Comparison of ENCODE assay signal across 24 mouse cellular contexts in genomic region chr3:123143412-123143811, GRCm38 (mm10).
DNase-seq lines count a peak whose midpoint lies in the region; ATAC-seq lines count a peak whose summit lies in the region.
"Had no signal": no experiment of that assay in that cellular context is flagged by ENCODE, and none has a peak within 500 bp of the region (broad histone marks: within the 10 kb centered on the region; RNA-seq: fewer than 3 reads in every experiment).

No protein-coding gene starts in this region.

- no peak overlapping the region for H3K4me3 ChIP-seq in heart, embryonic 13.5 days
- no peak overlapping the region for H3K4me3 ChIP-seq in heart, embryonic 11.5 days (ENCODE audit: low read depth, low read length)
- H3K4me3 ChIP-seq in stomach, embryonic 16.5 days (replicated peaks; ENCODE audit: low read length), result no peak overlapping the region
- H3K4me3 ChIP-seq: embryonic facial prominence, embryonic 13.5 days; kidney, embryonic 15.5 days; midbrain, embryonic 10.5 days; neural tube, embryonic 13.5 days; stomach, embryonic 15.5 days had no signal

- intact Hi-C loops in gastrocnemius, postnatal 14 days (cut with DNase I; ENCODE audit: low total_unique reads), result no loop called here
- intact Hi-C loops in left cerebral cortex, postnatal 25 days (cut with DNase I), result no loop called here

- peak overlapping the region; percentile 48 for H3K9ac ChIP-seq in heart, embryonic 13.5 days
- no peak overlapping the region; the same call in 1 of the 2 replicates for H3K9ac ChIP-seq in heart, embryonic 11.5 days (ENCODE audit: low read depth, low read length)
- no peak overlapping the region for H3K9ac ChIP-seq in stomach, embryonic 16.5 days (ENCODE audit: low read length)
- H3K9ac ChIP-seq: embryonic facial prominence, embryonic 13.5 days; kidney, embryonic 15.5 days; neural tube, embryonic 13.5 days; stomach, embryonic 15.5 days had no signal

- ATAC-seq in heart, embryonic 13.5 days (ENCODE audit: extremely low read depth, insufficient number of reproducible peaks, low FRiP score, low TSS enrichment), result no peak
- ATAC-seq in heart, embryonic 11.5 days (replicated peaks; ENCODE audit: insufficient number of reproducible peaks, low FRiP score, low TSS enrichment), result no peak
- no peak for ATAC-seq in stomach, embryonic 16.5 days (ENCODE audit: insufficient read depth, low FRiP score)
- ATAC-seq in megakaryocyte-erythroid progenitor cell, adult 5-6 weeks (replicated peaks; ENCODE audit: low FRiP score, low TSS enrichment, poor library complexity, severe bottlenecking), result no peak
- ATAC-seq: forebrain, embryonic 14.5 days; hindbrain, embryonic 16.5 days; intestine, embryonic 16.5 days had no signal

- no peaks in the 10 kb centered on the region for H3K27me3 ChIP-seq in heart, embryonic 13.5 days (replicated peaks)
- H3K27me3 ChIP-seq in heart, embryonic 11.5 days (ENCODE audit: control insufficient read depth, insufficient read depth, low read length), result no peaks in the 10 kb centered on the region
- no peaks in the 10 kb centered on the region for H3K27me3 ChIP-seq in stomach, embryonic 16.5 days (ENCODE audit: control insufficient read depth, insufficient read depth, low read length)
- H3K27me3 ChIP-seq: embryonic facial prominence, embryonic 13.5 days; kidney, embryonic 15.5 days; neural tube, embryonic 13.5 days; stomach, embryonic 15.5 days had no signal

- H3K4me2 ChIP-seq in heart, embryonic 13.5 days, result no peak overlapping the region
- no peak overlapping the region for H3K4me2 ChIP-seq in heart, embryonic 11.5 days
- H3K4me2 ChIP-seq in stomach, embryonic 16.5 days (ENCODE audit: low read depth, low read length), result no peak overlapping the region
- H3K4me2 ChIP-seq: embryonic facial prominence, embryonic 13.5 days; kidney, embryonic 15.5 days; liver, embryonic 11.5 days; neural tube, embryonic 13.5 days; stomach, embryonic 15.5 days had no signal

- DNase-seq in gastrocnemius, adult 18-20 months (ENCODE audit: low spot score), result peak; percentile 75
- DNase-seq in gastrocnemius, postnatal 14 days, result no peak
- peak; percentile 60 for DNase-seq in gastrocnemius, postnatal 25 days
- DNase-seq in left cerebral cortex, postnatal 25 days (ENCODE audit: low spot score in 2 of 2), result no peak
- DNase-seq: adrenal gland, postnatal 14 days; cerebellum, postnatal 10 days; kidney, postnatal 4 days; layer of hippocampus, adult 9-11 months; lung, adult 2 months; right cerebral cortex, postnatal 25 days had no signal

- WGBS in heart, embryonic 13.5 days, result 47% methylated on average over 6 of the region's 6 CpGs
- WGBS in heart, embryonic 11.5 days (ENCODE audit: insufficient replicate concordance), result 61% methylated on average over 6 of the region's 6 CpGs
- 74% methylated on average over 6 of the region's 6 CpGs for WGBS in stomach, embryonic 16.5 days

- no peaks in the 10 kb centered on the region for H3K9me3 ChIP-seq in heart, embryonic 13.5 days
- no peaks in the 10 kb centered on the region for H3K9me3 ChIP-seq in heart, embryonic 11.5 days (replicated peaks; ENCODE audit: control insufficient read depth, low read length)
- H3K9me3 ChIP-seq in stomach, embryonic 16.5 days (replicated peaks; ENCODE audit: control insufficient read depth, low read length), result no peaks in the 10 kb centered on the region
- H3K9me3 ChIP-seq: embryonic facial prominence, embryonic 13.5 days; G1E; kidney, embryonic 15.5 days; midbrain, embryonic 10.5 days; neural tube, embryonic 13.5 days; stomach, embryonic 15.5 days had no signal

- peaks cover 65% of the 10 kb centered on the region for H3K4me1 ChIP-seq in heart, embryonic 13.5 days
- H3K4me1 ChIP-seq in heart, embryonic 11.5 days (ENCODE audit: control insufficient read depth, insufficient read depth, low read length), result peaks cover 15% of the 10 kb centered on the region
- peaks cover 3% of the 10 kb centered on the region for H3K4me1 ChIP-seq in stomach, embryonic 16.5 days (ENCODE audit: control insufficient read depth, insufficient read depth, low read length)
- H3K4me1 ChIP-seq: neural tube, embryonic 13.5 days; stomach, embryonic 15.5 days had no signal

- peak overlapping the region; percentile 62 for H3K27ac ChIP-seq in heart, embryonic 13.5 days (replicated peaks)
- no peak overlapping the region for H3K27ac ChIP-seq in heart, embryonic 11.5 days (ENCODE audit: low read depth, low read length)
- H3K27ac ChIP-seq in stomach, embryonic 16.5 days (ENCODE audit: low read length), result peak overlapping the region; percentile 27; the same call in 1 of the 2 replicates
- H3K27ac ChIP-seq: embryonic facial prominence, embryonic 13.5 days; kidney, embryonic 15.5 days; midbrain, embryonic 10.5 days; neural tube, embryonic 13.5 days; stomach, embryonic 15.5 days had no signal

- no peaks in the 10 kb centered on the region for H3K36me3 ChIP-seq in heart, embryonic 13.5 days
- H3K36me3 ChIP-seq in heart, embryonic 11.5 days (ENCODE audit: control insufficient read depth, insufficient read depth, low read length), result no peaks in the 10 kb centered on the region
- no peaks in the 10 kb centered on the region for H3K36me3 ChIP-seq in stomach, embryonic 16.5 days (ENCODE audit: control insufficient read depth, insufficient read depth, low read length)
- H3K36me3 ChIP-seq: embryonic facial prominence, embryonic 13.5 days; G1E; kidney, embryonic 15.5 days; midbrain, embryonic 10.5 days; neural tube, embryonic 13.5 days; stomach, embryonic 15.5 days had no signal

Comparison
In these comparisons a context has a peak if more than half of its experiments do, and no peak if none do; other contexts are left out.
1. DNase-seq: peak in gastrocnemius, adult 18-20 months (single experiment) and gastrocnemius, postnatal 25 days (single experiment); none in gastrocnemius, postnatal 14 days (single experiment) and left cerebral cortex, postnatal 25 days (0 of 2).